Mouse (Mus musculus): Measurements from ENCODE around the gene Thap8. TPM values are rescaled to one million over a fixed set of nuclear protein-coding genes. Genes with fewer than 3 reads are reported as not detected.

Gene Thap8
- polyA plus RNA-seq (2014; fragmentation: Nextera tagmentation; extraction: Ambion mirVana) = 0.19 and 0.28 TPM in 2 replicates

GRCm38 (mm10) chr7:30279951-30280669 lies at the start of gene Thap8, which contains the start of gene Wdr62:
TSS of gene Thap8 (plus strand) at chr7:30280094.
TSS of gene Wdr62 (minus strand) at chr7:30280419.
- peak within 1 kb of the TSS; percentile 94 for H3K27ac ChIP-seq (ENCODE audit: low read depth, low read length)
- H3K27me3 ChIP-seq (ENCODE audit: control insufficient read depth, insufficient read depth, low read length) = no peaks in the 10 kb centered on the region
- DNase-seq (ENCODE audit: low spot score, missing footprints) (peak; percentile 98), ATAC-seq (ENCODE audit: low FRiP score) (peak; percentile 97)
- no peaks in the 10 kb centered on the region for H3K36me3 ChIP-seq (ENCODE audit: control insufficient read depth, insufficient read depth, low read length)
- WGBS = under 1% methylated on average over 49 of the region's 49 CpGs
- peak within 1 kb of the TSS; percentile 85 for H3K4me2 ChIP-seq
- H3K9ac ChIP-seq (ENCODE audit: low read length) = peak within 1 kb of the TSS; percentile 71
- peak within 1 kb of the TSS; percentile 75 for H3K4me3 ChIP-seq (ENCODE audit: low read depth, low read length)
- peaks cover 11% of the 10 kb centered on the region for H3K4me1 ChIP-seq (ENCODE audit: control insufficient read depth, insufficient read depth, low read length)
- H3K9me3 ChIP-seq (ENCODE audit: control insufficient read depth, low read length) = no peaks in the 10 kb centered on the region

DNA sequence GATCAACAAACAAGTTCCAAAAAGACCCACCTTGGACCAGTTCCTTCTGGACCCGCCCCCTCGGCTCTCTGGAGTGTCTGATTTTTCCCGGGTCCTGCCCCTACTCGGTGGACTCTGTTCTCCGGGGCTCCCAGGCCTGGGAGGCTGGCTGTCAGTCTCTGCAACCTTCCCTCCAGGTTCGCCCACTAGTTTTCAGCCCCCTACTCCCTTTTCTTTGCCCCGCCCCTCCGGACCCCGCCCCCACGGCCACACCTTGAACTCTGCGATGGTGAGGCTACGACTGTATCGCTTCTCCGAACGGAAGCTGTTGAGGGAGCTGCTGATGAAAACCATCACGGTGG lies 48.6 kb upstream of the Thap8 start:
- WGBS = 0% methylated on average over 16 of the region's 16 CpGs
- H3K27ac ChIP-seq (ENCODE audit: low read depth, low read length) = peak overlapping the region; percentile 88; the same call in 1 of the 2 replicates
- peaks cover 5% of the 10 kb centered on the region; the same call in 1 of the 2 replicates for H3K36me3 ChIP-seq (ENCODE audit: control insufficient read depth, insufficient read depth, low read length)
- H3K4me2 ChIP-seq = peak overlapping the region; percentile 75
- peak; percentile 62 for ATAC-seq (ENCODE audit: low FRiP score)
- H3K27me3 ChIP-seq (ENCODE audit: control insufficient read depth, insufficient read depth, low read length) = no peaks in the 10 kb centered on the region
- H3K9ac ChIP-seq (ENCODE audit: low read length) = peak overlapping the region; percentile 69
- peaks cover 10% of the 10 kb centered on the region for H3K4me1 ChIP-seq (ENCODE audit: control insufficient read depth, insufficient read depth, low read length)
- no peaks in the 10 kb centered on the region for H3K9me3 ChIP-seq (ENCODE audit: control insufficient read depth, low read length)
- no peak for DNase-seq (ENCODE audit: low spot score, missing footprints)
- peak overlapping the region; percentile 72 for H3K4me3 ChIP-seq (ENCODE audit: low read depth, low read length)

DNA sequence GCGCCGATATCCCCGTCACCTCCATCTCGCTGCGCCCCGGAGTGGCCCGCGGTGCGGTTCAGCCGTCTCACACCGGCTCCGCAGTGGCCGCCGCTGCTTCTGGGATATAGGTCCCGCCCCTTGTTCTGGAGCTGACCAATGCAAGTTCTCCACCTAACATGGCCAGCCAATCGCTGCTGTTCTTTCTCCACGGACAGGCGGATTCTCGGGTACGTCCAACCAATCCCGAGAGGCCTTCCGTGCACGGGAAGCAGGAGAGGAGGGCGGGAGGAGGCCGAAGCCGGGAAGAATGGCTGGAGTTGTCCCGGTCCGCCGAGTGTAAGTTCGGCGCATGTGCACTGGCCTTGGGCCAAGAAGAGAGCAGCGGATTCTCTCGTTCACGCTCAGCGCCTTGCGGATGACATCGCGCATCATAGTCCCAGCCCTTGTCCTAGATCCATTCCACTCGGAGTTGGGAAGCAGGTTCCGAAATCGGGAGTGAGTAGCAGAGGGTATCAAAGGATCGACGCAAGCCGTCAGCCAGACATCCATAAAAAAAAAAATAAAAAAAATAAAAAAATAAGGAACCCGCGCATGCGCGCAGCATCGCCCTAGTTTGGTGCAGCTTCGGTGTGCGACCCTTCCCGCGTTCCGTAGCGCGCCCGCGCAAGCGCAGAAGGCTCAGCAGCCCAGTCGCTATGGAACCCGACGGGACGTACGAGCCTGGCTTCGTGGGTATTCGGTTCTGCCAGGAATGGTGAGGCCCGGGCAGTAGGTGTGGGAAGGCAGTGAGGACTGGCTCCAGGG lies 48.0 kb upstream of the Thap8 start, which contains the start of the genes Polr2i and Tbcb:
TSS of gene Polr2i (plus strand) at position 280 of the 786 bp plus-strand sequence.
TSS of gene Tbcb (minus strand) at position 604 of the 786 bp plus-strand sequence.
- DNase-seq (ENCODE audit: low spot score, missing footprints) (peak; percentile 99), ATAC-seq (ENCODE audit: low FRiP score) (peak; percentile 95)
- Histone ChIP-seq H3K36me3 (ENCODE audit: control insufficient read depth, insufficient read depth, low read length) (peaks cover 3% of the 10 kb centered on the region; the same call in 1 of the 2 replicates), H3K4me1 (ENCODE audit: control insufficient read depth, insufficient read depth, low read length) (peaks cover 10% of the 10 kb centered on the region), H3K4me3 (ENCODE audit: low read depth, low read length) (peak within 1 kb of the TSS; percentile 72), H3K9ac (ENCODE audit: low read length) (peak within 1 kb of the TSS; percentile 69), H3K27ac (ENCODE audit: low read depth, low read length) (peak within 1 kb of the TSS; percentile 88), H3K4me2 (peak within 1 kb of the TSS; percentile 75), H3K9me3 (ENCODE audit: control insufficient read depth, low read length) (no peaks in the 10 kb centered on the region), H3K27me3 (ENCODE audit: control insufficient read depth, insufficient read depth, low read length) (no peaks in the 10 kb centered on the region)
- WGBS = under 1% methylated on average over 67 of the region's 67 CpGs

DNA sequence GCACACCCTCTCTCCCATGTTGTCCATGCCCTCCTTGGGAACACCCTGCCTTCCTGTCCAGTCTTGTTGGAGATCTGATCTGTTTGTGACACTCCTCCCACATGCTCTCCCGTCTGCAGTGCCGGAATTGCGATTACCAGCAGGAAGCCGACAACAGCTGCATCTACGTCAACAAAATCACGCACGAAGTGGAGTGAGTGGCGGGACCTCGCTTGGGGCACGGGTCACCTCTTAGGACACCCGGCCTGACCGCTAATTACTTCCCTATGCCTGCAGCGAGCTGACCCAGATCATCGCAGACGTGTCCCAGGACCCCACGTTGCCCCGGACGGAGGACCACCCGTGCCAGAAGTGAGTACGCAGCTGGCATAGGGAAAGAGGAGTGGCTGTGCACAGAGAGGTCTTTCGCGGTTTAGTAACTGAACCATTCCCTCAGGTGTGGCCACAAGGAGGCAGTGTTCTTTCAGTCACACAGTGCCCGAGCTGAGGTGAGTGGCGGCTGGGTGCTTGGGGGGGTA lies 47.2 kb upstream of the Thap8 start:
- Histone ChIP-seq H3K9ac (ENCODE audit: low read length) (peak overlapping the region; percentile 69), H3K27ac (ENCODE audit: low read depth, low read length) (peak overlapping the region; percentile 88), H3K36me3 (ENCODE audit: control insufficient read depth, insufficient read depth, low read length) (peaks cover 3% of the 10 kb centered on the region; the same call in 1 of the 2 replicates), H3K27me3 (ENCODE audit: control insufficient read depth, insufficient read depth, low read length) (no peaks in the 10 kb centered on the region), H3K9me3 (ENCODE audit: control insufficient read depth, low read length) (no peaks in the 10 kb centered on the region), H3K4me3 (ENCODE audit: low read depth, low read length) (peak overlapping the region; percentile 72), H3K4me1 (ENCODE audit: control insufficient read depth, insufficient read depth, low read length) (peaks cover 10% of the 10 kb centered on the region), H3K4me2 (peak overlapping the region; percentile 52)
- 7% methylated on average over 24 of the region's 24 CpGs for WGBS
- DNase-seq (ENCODE audit: low spot score, missing footprints) = peak; percentile 94
- ATAC-seq (ENCODE audit: low FRiP score) = peak; percentile 25

DNA sequence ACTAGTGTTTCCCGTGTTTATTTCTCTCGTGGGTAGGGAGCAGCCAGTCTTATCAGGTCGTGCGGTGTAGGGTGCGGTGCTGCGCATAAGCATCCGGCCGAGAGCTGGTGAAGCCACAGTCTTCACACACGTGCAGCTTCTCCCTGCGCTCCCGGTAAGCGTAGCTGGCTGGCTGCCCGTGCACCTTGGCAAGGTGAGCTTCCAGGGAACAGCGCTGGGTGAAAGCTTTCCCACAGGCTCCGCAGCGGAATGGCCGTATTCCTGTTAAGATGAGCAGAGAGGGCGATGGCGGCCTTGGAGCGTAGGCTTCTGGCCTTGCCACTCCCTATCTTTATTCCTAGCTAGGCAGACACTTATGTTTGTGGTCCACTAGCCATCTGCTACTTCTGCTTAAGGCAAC lies 46.5 kb upstream of the Thap8 start:
- WGBS = 89% methylated on average over 20 of the region's 20 CpGs
- Histone ChIP-seq H3K36me3 (ENCODE audit: control insufficient read depth, insufficient read depth, low read length) (peaks cover 3% of the 10 kb centered on the region; the same call in 1 of the 2 replicates), H3K27ac (ENCODE audit: low read depth, low read length) (no peak overlapping the region), H3K9ac (ENCODE audit: low read length) (no peak overlapping the region), H3K4me1 (ENCODE audit: control insufficient read depth, insufficient read depth, low read length) (peaks cover 10% of the 10 kb centered on the region), H3K4me2 (peak overlapping the region; percentile 52; the same call in 1 of the 2 replicates), H3K9me3 (ENCODE audit: control insufficient read depth, low read length) (no peaks in the 10 kb centered on the region), H3K4me3 (ENCODE audit: low read depth, low read length) (peak overlapping the region; percentile 72; the same call in 1 of the 2 replicates), H3K27me3 (ENCODE audit: control insufficient read depth, insufficient read depth, low read length) (no peaks in the 10 kb centered on the region)
- ATAC-seq (ENCODE audit: low FRiP score) = no peak
- DNase-seq (ENCODE audit: low spot score, missing footprints) = no peak

- WGBS = 96% methylated on average over 15 of the region's 15 CpGs
- Histone ChIP-seq H3K4me1 (ENCODE audit: control insufficient read depth, insufficient read depth, low read length) (peaks cover 10% of the 10 kb centered on the region), H3K4me3 (ENCODE audit: low read depth, low read length) (no peak overlapping the region), H3K4me2 (no peak overlapping the region), H3K27ac (ENCODE audit: low read depth, low read length) (no peak overlapping the region), H3K27me3 (ENCODE audit: control insufficient read depth, insufficient read depth, low read length) (no peaks in the 10 kb centered on the region), H3K36me3 (ENCODE audit: control insufficient read depth, insufficient read depth, low read length) (peaks cover 3% of the 10 kb centered on the region; the same call in 1 of the 2 replicates), H3K9ac (ENCODE audit: low read length) (no peak overlapping the region), H3K9me3 (ENCODE audit: control insufficient read depth, low read length) (no peaks in the 10 kb centered on the region)
- DNase-seq (ENCODE audit: low spot score, missing footprints) (no peak), ATAC-seq (ENCODE audit: low FRiP score) (no peak)
Measured at GRCm38 (mm10) chr7:30234276-30234858, 45.5 kb upstream of the Thap8 start.

- ATAC-seq (ENCODE audit: low FRiP score) = no peak
Measured at GRCm38 (mm10) chr7:30235091-30235490, 44.8 kb upstream of the Thap8 start.

DNA sequence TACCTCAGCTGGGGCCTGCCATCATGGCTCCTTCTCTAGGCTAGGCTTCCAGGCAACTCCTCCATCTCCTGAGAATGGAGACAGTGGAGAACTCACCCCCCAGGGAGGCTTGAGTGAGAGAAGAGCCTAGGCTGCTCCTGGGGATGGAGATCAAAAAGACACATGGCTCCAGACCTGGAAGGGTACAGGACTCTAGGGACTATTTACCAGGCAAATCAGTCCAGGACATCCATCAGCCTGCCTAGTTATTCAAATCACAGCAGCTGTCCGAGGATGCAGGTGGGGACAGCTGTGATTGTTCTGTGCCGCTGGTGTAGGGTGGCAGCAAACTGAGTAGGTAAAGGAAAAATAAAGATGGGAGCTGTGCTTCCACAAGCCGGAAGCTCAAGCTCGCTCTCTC lies 44.3 kb upstream of the Thap8 start, which contains the start of gene Ovol3:
TSS of gene Ovol3 (minus strand) at position 101 of the 400 bp plus-strand sequence.
- DNase-seq (ENCODE audit: low spot score, missing footprints) (no peak), ATAC-seq (ENCODE audit: low FRiP score) (no peak)
- Histone ChIP-seq H3K4me3 (ENCODE audit: low read depth, low read length) (no peak within 1 kb of the TSS), H3K4me1 (ENCODE audit: control insufficient read depth, insufficient read depth, low read length) (peaks cover 9% of the 10 kb centered on the region), H3K27me3 (ENCODE audit: control insufficient read depth, insufficient read depth, low read length) (no peaks in the 10 kb centered on the region), H3K9me3 (ENCODE audit: control insufficient read depth, low read length) (no peaks in the 10 kb centered on the region), H3K9ac (ENCODE audit: low read length) (no peak within 1 kb of the TSS), H3K27ac (ENCODE audit: low read depth, low read length) (no peak within 1 kb of the TSS), H3K36me3 (ENCODE audit: control insufficient read depth, insufficient read depth, low read length) (peaks cover 2% of the 10 kb centered on the region; the same call in 1 of the 2 replicates), H3K4me2 (no peak within 1 kb of the TSS)
- WGBS = 89% methylated on average over 4 of the region's 4 CpGs

More at GRCm38 (mm10) chr7:30235091-30235490, 44.8 kb upstream of the Thap8 start:
- H3K4me2 ChIP-seq = no peak overlapping the region
- H3K27ac ChIP-seq (ENCODE audit: low read depth, low read length) = no peak overlapping the region
- no peak overlapping the region for H3K4me3 ChIP-seq (ENCODE audit: low read depth, low read length)
- H3K4me1 ChIP-seq (ENCODE audit: control insufficient read depth, insufficient read depth, low read length) = peaks cover 10% of the 10 kb centered on the region
- DNase-seq (ENCODE audit: low spot score, missing footprints) = no peak
- 0 out of 2 replicates have a peak, but pooled peaks cover under 1% of the 10 kb centered on the region for H3K36me3 ChIP-seq (ENCODE audit: control insufficient read depth, insufficient read depth, low read length)
- no peaks in the 10 kb centered on the region for H3K27me3 ChIP-seq (ENCODE audit: control insufficient read depth, insufficient read depth, low read length)
- no peak overlapping the region for H3K9ac ChIP-seq (ENCODE audit: low read length)
- H3K9me3 ChIP-seq (ENCODE audit: control insufficient read depth, low read length) = no peaks in the 10 kb centered on the region
- 93% methylated on average over 8 of the region's 8 CpGs for WGBS
